Mouse (Mus musculus) c-Kit-positive CD71-positive TER-119-negative erythroid progenitor cells, embryonic 14.5 days (primary cell): ENCODE data around the gene Wfikkn1.

Experiments
- DNase-seq: peaks from one replicate; pipeline ENCODE4 v3.0.0-alpha.2; 2013; ENCODE audit warnings: low read depth

Gene Wfikkn1

DNA sequence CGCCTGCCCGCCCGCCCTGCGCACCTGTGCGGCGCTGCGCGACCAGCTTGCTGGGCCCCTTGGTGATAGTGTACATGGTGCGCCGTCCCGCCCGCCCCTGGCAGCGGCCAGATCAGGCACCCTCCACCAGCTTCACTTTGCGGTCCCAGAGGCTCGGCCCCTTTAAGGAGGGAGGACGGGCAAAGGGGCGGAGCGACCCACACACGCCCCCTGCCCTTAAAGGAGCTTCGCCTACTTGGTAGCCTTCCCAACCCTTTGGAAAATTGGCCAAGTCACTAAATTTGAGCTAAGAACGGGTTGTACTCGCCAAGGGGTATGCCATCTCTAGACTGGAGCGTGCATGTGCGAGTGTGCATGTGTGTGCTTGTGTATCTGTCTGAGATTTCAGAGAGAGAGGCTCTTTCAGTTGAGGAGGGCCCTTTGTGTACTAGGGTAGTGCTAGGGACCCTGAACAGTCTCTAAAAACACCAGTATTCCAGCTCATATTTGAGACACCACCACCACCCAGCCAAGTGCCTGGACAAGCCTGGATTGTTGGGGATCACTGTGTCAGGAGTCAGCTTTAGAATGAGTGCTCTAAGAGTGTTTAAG, 12.0 kb downstream of the Wfikkn1 start, which contains the start of gene Mcrip2:
Gene Mcrip2, minus strand, starts transcription at position 164 of the 591 bp plus-strand sequence.
- no peak for DNase-seq

DNA sequence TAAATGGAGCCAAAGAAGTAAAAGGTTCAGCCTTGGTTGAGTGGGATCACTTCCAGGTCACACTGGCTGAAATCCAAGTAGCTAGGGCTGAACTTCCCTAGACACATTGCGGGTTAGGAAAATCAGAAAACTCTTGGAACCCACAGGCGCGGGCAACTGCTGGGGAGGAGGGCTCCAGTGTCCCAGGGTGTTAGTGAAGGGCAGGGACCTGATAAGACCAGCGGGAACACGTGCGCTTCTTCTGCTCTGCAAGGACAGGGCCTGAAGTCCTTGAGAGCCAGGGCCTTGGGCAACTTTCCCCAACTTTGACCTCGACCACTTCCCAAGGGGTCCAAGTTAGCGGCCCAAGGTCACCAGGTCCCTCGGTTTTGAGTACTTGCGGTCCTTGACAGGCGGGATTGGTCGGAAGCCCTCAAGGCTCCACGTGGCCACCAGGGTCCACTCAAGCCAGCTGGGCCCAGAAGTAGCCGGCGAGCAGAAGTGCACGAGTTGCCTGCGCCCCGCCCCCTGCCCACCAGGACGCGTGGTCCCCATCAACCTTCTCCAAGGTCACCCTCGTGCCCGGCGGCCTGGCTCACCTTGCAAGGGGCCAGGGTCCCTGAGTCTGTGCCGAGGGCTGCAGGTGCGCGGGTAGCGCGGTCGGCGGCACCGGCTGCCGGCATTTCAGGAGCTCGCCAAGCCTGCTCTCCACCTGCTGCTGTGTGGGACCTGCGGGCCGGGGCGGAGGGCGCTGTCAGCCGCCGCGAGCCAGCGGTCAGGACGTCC, 12.6 kb downstream of the Wfikkn1 start:
- DNase-seq, result no peak

DNA sequence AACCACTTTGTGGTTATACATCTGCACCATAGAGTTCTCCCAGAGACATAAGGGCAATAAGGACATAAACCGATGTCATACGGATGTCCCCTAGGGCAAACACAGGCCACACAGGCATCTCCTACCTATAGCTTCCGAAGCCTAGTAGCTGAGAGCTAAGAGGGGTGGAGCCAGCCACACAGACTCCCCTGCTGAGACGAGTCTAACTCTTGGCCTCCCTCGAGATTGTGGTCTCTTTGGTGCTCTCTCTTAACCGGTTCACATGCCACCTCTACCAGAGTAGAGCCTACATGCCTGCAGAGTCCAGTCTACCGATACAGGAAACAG, 13.2 kb downstream of the Wfikkn1 start:
- no peak for DNase-seq

DNA sequence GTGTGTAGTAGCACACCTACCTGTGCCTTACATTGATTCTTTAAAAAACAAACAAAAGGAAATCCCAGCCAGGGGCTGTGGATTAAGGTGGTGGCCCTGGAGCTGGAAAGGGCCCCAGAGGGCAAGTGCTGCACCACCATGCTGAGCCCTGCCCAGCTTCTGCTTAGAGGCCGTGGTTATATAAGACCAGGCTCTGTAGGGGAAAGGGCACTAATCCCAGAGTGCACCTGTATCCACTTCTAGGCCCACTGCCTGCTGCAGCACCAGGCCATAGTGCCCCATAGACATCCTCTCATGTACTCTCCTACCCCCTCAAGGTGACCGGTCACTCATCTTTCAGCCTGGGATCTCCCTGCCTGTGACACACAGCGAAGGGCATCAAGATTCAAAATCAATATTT, 14.5 kb downstream of the Wfikkn1 start:
- no peak for DNase-seq

DNA sequence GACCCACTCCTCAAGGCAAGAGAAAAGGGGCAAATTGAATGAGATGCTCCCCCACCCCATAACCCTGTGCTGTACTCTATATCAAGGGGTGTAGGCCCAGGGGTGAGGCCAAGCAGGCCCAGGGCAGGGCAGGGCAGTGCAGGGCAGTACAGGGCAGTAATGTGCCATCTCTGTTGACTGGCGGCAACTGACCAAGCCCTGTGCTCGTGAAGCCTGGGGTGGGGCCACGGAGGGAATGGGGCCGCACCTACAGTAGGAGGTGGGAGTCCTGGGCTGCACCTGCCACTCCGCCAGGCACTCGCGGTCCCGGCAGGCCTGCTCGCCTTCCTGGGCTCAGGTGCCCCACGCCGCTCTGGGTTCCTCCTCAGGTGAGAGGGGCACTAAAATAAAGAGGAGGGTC, 15.4 kb downstream of the Wfikkn1 start:
- DNase-seq, result no peak

DNA sequence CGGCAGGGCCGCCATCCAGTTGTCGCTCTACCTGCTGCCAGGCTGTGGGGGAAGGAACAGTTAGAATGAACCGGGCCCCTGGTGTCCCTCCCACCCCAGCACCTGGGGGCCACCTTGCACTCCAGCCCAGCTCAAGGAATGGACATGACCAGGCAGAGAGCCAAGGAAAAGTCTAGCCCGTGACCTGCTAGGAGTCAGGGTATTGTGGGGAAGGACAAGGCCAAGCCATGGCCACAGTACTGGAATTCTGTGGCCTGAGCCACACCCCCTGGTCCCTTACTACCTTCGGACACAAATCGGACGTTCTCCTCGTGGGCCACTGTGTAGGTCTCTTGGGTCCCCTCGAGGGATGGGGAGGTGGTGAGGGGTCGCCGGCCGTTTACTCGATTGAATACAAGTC, 16.3 kb downstream of the Wfikkn1 start:
- no peak for DNase-seq

DNA sequence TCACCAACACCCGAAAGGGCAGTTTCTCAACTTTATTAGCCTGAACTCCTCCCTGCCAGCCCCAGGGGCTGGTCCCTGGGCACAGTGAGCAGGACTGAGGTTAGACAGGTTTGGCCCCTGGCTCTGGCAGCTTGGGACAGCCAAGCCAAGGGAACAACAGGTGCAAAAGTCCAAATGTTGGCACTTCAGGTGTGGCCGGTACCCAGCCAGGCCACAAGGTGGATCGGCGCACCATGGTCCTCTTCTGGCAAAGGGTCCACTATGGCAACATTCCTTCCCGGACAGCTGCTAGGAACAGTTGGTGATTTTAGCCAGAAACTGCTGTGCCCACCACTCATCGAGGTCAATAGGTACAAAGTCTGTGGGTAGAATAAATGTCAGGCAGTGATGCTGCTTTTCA, 17.0 kb downstream of the Wfikkn1 start:
- no peak for DNase-seq

DNA sequence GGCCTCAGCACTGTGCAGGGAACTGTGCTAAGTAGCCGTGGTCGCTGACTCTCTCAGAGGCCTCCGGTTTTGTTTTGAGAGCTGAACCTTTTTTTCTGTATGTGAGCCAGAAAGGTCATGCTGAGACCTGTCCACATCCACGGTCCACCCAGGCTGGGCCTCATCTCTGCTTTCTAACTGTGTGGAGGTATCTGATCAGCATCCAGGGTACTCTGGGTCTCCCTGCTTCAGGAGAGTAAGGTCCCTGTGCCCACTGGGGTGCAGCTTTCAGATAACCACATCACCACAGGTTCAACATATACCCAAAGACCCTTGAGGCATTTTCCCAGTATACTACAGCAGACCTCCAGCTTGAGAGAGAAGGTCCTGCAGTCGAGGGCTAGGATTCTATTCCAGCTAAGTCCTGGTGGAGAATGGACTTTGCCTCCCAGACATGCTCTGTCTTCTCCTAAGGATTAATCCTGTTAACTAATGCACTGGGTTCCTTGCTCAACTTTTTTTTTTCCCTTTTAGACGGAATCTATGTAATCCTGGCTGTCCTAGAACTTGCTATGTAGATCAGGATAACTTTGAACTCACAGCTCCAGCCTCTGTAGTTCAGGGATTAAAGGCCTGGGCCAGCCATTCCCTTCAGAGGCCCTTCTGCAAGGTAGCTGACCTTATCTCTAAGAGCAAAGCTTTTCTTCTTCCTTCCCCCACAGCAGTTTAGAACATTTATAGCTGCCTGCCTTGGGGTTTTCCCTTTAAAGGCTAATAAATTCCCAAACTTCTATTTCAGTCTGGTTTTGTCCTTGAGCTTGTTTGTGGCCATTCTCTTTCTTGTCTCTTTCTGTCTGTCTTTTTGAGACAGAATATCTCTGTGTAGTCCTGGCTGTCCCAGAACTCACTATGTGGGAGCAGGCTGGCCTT, 18.7 kb downstream of the Wfikkn1 start:
- DNase-seq, result no peak

DNA sequence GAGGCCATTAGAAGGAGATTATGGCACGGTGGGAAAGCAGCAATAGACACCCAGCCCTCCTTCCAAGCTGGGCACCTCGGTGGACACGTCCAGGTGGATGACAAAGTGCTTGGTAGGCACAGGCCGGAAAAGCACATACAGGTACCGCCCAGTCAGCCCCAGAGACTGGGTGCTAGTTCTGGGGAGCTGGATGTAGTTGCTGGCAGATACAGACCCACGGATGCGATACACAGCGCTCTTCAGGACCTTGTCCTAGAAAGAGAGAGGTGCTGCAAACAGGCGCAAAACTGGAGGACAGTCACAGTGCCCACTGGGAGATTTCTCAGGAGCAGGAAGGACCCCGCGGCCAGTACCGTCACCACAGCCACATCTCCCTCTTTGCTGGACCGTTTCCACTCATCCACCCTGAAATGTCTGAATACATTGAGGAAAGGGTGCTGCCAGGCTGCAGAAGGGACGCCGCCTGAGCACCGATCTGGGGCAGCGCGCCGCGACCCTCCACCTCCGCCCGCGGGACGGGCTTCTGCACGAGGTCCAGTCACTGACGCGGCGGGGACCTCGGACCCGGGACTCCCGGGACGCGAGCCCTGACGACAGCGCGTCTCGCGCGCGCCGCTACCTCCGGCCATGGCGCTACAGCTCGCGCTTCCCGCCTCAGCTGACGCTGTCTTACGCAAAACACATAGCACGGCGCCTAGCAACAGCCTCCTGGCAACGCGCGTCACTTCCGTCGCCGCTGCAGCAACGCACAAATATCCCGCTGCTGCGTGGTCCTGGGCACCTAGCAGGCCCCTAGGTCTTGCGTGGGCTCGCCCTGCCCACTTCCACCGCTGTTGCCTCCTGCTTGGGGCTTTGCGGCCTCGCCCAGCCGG, 19.6 kb downstream of the Wfikkn1 start, which contains the start of gene Wdr90:
Gene Wdr90, minus strand, starts transcription at position 670 of the 872 bp plus-strand sequence.
- DNase-seq, result peak; percentile 86

DNA sequence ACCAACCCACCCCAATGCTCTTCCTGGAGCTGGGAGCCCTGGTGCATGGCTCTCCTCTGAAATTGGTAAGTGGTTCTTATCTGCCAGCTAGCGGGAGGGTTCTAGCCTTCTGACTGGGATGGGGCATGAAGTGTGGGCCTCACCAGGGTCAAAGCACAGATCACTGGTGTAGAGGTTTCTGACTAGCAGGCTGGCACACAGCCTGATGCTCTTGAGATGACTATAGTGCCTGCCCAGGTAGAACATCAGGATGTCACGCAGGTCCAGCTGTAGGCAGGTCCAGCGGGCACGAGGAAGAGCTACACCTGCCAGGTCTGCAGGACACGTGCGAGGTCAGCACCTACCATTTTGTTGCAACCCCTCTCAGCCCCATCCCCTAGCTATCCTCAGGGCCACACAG, 20.4 kb downstream of the Wfikkn1 start:
- no peak for DNase-seq

DNA sequence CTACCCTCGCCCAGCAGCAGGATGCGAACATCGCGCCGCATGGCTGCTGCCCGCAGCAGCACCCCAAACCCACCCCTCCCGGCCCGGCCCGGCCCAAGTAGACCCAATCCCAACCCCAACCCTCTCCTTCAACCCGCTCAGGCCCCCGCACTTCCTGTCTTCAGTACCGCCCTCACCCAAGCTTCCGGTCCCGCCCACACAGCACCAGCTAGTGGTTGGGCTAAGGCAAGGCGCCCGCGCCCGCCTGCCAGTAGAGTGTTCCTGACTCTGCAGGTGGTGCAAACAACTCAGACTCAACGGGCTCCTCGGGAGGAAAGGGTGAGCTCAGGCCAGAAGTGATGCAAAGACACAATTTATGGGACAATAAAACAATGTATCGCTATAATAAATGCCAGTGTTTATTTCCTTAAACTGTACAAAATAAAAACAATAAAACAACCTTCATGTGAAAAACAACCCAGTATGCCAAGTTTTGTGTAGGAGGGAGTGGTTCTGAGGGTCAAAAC, 36.2 kb downstream of the Wfikkn1 start, which contains the start of gene Rhot2:
Gene Rhot2, minus strand, starts transcription at position 456 of the 506 bp plus-strand sequence.
- peak; percentile 94 for DNase-seq

DNA sequence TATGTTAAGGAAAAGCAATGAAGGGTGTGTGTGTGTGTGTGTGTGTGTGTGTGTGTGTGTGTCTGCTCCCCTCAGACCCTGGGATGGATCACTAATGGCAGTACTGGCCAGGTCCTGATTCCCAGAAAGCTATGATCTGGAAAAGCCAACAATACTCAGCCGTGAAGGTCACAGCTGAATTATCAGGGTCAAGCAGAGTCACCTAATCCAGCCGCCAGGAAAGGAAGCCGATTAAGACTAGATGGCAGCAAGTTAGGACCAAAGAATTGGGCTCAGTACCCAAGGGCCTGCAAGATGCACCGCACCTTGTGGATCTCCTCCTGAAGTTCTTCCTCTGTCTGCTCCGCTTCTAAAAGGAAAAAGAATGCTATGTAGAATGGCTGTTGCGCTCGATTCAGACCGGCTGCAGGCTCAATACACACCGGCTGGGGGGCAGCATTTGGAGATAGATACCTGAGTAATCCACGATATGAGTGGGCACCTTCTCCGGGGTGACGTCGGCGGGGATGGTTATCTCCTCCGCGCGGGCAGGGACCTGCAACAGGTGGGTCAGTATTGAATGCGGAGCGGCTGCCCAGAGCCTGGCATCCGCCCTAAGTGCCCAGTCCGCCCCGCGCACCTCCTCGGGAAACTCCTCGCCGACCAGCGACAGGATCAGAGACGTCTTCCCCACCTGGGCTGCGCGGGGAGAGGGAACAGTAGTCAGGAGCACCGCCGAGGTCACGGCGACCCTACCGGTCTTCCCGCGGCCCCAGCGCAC, 36.8 kb downstream of the Wfikkn1 start:
- no peak for DNase-seq

DNA sequence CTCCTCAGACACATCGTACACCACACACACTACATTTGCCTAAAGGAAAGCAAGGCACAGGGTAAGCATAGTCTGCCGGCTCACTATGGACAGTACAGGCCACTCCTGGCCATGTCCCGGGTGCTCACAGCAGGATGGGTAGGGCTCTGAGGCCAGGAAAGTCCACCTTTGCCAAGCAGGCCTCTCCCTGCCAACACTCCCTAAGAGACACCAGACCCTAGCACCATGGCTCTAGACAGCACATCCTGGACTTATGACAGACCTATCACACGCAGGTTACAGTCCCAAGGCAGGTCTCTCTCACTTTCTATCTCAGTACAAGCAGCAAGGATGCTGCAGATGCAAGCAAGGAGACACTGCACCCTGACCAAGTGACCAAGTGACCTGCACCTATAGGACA, 37.5 kb downstream of the Wfikkn1 start:
- DNase-seq, result no peak

DNA sequence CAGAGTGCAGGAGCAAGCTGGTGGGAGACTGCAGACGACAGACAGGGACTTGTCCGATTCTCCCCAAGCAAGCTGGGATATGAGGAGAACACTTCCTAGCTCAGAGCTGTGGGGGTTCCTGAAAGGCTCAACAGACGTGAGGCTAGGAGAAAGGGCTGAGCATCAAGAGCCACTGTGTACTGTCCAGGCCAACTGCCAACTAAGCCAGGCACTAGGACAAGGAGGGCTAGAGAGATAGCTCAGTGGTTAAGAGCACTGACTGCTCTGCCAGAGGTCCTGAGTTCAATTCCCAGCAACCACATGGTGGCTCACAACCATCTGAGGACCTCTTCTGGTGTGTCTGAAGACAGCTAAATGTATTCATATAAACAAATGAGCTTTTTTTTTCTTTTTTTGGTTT, 38.1 kb downstream of the Wfikkn1 start:
- no peak for DNase-seq

DNA sequence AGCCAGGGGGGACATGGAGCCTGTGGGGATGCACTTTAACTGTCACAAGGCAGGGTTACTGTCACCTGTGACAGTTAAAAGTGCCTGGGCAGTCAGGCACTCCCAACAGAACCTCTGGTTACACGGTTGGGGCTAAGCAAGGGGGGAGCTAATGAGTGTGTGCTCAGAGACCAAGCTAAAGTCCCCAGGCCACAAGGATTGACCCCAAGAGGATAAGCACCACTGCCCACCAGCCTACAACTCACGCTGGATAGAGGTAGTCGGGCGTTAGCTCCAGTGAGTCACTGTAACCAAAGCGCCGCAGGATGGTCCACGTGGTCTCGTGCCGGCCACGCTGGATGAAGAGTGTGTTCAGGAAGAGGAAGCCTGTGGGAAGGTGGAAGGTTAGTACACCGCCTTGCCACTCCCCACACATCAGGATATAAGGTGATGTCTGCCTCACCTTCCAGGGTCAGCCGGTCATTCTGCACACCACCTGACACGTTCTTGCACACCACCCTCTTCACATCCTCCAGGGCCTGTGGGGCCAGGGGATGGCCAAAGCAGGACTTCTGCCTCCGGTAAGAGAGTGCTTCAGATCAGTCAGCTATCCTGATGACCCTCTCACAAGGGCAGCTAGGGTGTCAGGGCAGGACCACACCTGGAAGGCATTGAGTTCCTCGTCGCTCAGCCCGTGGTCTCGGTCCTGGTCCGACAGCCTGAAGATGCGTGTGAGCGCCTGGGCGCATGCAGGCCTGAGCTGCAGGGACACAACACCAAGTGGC, 39.4 kb downstream of the Wfikkn1 start, which contains the start of gene Gm20683:
Gene Gm20683, minus strand, starts transcription at position 647 of the 764 bp plus-strand sequence.
- DNase-seq, result no peak

DNA sequence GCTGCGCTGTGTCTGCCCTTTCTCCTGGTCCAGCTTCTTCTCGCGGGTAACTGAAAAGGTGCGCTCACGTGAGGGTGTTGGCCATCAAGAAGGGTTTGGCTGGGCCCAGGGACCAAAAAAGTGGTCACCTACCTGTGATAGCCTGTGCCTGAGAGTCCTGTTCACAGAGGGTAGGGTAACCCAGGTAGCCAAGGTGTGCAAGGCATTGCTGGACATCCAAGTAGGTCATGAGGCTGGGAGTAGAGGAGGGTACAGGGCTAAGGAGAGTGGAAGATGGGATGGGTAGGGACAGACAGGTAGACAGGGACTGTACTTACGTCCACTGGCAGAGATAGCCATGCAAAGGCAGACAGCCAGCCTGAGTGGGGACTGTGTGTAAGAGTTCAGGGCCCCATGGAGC, 40.1 kb downstream of the Wfikkn1 start:
- DNase-seq, result no peak

DNA sequence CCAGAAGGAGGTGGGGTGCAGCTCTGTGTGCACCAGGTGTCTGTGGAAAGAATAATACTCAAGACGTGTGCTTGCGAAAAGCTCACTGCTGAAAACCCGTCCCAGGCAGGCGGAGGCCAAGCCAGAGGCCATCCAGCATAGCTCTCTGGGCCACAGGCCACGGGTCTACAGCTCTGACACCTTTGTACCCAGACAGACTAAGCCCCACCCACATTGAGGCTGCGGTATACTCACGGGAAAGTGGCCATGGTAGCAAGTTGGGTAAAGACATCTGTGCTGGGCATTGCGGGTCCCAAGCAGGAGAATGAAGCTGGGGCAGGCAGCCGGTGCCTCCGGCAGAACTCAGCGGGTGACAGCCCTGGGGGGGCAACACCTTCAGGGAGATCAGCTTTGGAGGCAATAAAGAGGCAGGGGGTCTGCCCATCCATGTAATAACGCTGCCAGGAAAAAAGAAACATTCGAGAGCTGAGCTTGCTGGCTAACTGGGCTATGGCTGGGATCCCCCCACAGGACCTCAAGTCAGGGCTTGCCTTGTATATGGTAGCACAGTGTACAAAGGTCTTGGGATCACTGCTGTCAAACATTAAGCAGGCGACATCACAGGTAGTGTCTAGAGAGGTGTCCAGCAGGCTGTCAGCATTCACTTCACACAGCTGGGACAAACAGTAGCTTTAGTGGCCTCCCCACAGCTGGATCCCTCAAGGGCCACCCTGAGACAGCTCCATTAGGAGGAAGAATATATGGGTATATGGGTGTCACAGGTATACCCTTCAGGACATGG, 41.0 kb downstream of the Wfikkn1 start:
- no peak for DNase-seq

DNA sequence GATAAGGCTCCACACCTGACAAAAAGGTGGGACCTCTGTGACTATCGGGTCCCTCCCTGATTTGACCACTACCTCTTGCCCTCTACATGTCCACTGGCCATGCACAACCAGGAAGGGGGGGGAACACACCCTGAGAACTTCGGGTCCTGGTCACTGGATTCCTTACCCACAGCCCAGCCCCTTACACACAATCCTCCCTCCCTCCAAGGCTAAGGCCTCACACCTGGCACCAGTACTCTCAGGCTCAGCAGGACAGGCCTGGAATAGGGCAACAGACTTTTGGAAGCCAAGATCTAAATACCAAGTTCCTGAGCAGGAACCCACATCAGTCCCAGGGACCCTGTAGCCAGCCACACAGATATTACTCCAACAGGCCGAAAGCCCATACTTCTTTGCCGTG, 41.8 kb downstream of the Wfikkn1 start:
- no peak for DNase-seq

DNA sequence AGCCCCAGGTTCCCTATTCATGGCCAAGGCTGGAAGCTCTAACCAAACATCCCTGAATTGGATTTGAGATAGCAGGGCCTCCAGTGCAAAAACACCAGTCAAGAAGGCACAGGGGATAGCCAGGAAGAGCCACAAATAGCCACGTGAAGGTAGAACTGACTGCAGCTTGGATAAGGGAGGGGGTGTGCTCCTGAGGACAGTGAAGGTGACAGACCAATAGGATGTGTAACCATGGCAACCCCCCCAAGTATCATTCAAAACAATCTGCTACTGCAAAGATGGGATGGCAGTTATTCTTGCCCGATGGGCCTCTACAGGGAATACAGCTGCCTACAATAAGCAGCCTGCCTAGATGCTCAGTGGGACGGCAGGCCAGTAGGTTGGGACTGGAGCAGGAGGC, 43.1 kb downstream of the Wfikkn1 start:
- DNase-seq, result no peak
